Mouse (Mus musculus) E14TG2a.4 (cell line): ENCODE data around the gene Uggt2.

Source experiments
- CTCF ChIP-seq: conservative IDR thresholded peaks from 2 replicates; pipeline ENCODE4 v1.5.1; 2014; ENCODE audit warnings: low read length
- NANOG ChIP-seq: IDR thresholded peaks from 2 replicates; pipeline ENCODE4 v1.6.1; 2014; ENCODE audit warnings: borderline replicate concordance, low read length, mixed read lengths

- no peak for TF ChIP-seq CTCF
- TF ChIP-seq NANOG, result no peak
Observed at GRCm38 (mm10) chr14:119037755-119038154, 61.5 kb downstream of the Uggt2 start.
